Mouse (Mus musculus): Measurements from ENCODE around the gene Numb. TPM values are rescaled to one million over a fixed set of nuclear protein-coding genes. Genes with fewer than 3 reads are reported as not detected.

Gene Numb
- polyA plus RNA-seq, 1 experiment from 2014 or later: 36.5 TPM

DNA sequence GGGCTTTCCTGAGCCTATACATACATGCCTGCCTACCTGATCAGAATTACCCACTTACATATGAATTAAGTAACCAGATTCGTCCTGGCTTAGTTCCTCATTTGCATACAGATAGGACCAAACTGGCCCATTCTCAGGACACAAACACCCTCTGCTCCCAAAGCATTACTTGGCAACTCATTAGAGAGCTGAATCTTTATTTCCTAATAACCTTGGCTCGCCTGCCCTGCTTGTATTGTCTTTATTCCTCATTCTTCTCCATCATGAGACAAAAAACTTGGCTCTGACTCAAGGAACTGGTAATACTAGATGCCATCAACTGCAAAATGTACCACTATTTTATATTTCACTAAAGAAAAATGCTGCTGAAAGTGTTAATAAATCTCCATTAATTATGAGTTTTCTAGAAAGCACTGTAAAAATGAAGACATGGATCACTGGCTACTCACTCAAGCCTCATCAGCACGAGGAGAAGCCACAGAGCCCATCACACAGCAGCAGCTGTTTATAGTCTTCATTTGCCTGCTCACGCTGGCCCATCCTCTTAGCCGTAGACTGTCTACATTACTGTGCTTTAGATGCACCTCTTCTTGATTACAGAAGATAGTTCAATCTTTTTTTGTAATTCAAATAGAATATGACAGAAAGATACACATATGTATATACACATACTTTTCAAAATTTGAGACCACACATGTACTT, 69.1 kb downstream of the Numb start:
- WGBS: 81% methylated on average over 5 of the region's 5 CpGs
- Histone ChIP-seq H3K4me2 (replicated peaks; ENCODE audit: low read depth, low read length) (no peak overlapping the region), H3K36me3 (ENCODE audit: control insufficient read depth, insufficient read depth, low read length) (no peaks in the 10 kb centered on the region), H3K27me3 (ENCODE audit: control insufficient read depth, insufficient read depth, low read length) (no peaks in the 10 kb centered on the region), H3K9me3 (ENCODE audit: control insufficient read depth, low read depth, low read length) (no peaks in the 10 kb centered on the region), H3K4me1 (ENCODE audit: control insufficient read depth, insufficient read depth, low read length) (no peaks in the 10 kb centered on the region), H3K4me3 (ENCODE audit: low read depth, low read length) (no peak overlapping the region), H3K9ac (replicated peaks; ENCODE audit: low read depth, low read length) (no peak overlapping the region), H3K27ac (ENCODE audit: low read length) (no peak overlapping the region)
- ATAC-seq (ENCODE audit: insufficient number of reproducible peaks, insufficient read depth, low FRiP score, low read depth): no peak

DNA sequence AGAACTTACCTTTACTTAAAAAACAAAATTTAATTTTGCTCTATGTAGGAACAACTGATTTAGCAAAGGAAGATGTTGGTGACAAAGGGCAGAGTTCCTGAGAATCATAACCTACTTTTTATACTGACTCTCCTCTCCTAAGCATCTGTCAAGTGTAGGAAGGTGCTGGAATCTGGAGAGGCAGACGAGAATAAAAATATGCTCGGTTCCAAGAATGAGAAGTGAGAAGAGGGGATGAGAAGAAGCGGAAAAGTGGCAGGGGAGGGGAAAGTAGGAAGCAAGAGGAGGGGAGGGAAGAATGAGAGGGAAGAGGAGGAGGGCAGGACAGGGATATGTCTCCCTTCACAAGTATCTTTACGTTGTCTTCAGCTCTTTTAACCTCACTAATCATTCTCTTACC, 71.4 kb downstream of the Numb start:
- no peaks in the 10 kb centered on the region for H3K9me3 ChIP-seq (ENCODE audit: control insufficient read depth, low read depth, low read length)
- H3K4me2 ChIP-seq (replicated peaks; ENCODE audit: low read depth, low read length): no peak overlapping the region
- WGBS: 75% methylated on average over 4 of the region's 4 CpGs
- no peak overlapping the region for H3K4me3 ChIP-seq (ENCODE audit: low read depth, low read length)
- no peak for ATAC-seq (ENCODE audit: insufficient number of reproducible peaks, insufficient read depth, low FRiP score, low read depth)
- H3K9ac ChIP-seq (replicated peaks; ENCODE audit: low read depth, low read length): no peak overlapping the region
- H3K27ac ChIP-seq (ENCODE audit: low read length): no peak overlapping the region
- no peaks in the 10 kb centered on the region for H3K36me3 ChIP-seq (ENCODE audit: control insufficient read depth, insufficient read depth, low read length)
- H3K4me1 ChIP-seq (ENCODE audit: control insufficient read depth, insufficient read depth, low read length): no peaks in the 10 kb centered on the region
- no peaks in the 10 kb centered on the region for H3K27me3 ChIP-seq (ENCODE audit: control insufficient read depth, insufficient read depth, low read length)

DNA sequence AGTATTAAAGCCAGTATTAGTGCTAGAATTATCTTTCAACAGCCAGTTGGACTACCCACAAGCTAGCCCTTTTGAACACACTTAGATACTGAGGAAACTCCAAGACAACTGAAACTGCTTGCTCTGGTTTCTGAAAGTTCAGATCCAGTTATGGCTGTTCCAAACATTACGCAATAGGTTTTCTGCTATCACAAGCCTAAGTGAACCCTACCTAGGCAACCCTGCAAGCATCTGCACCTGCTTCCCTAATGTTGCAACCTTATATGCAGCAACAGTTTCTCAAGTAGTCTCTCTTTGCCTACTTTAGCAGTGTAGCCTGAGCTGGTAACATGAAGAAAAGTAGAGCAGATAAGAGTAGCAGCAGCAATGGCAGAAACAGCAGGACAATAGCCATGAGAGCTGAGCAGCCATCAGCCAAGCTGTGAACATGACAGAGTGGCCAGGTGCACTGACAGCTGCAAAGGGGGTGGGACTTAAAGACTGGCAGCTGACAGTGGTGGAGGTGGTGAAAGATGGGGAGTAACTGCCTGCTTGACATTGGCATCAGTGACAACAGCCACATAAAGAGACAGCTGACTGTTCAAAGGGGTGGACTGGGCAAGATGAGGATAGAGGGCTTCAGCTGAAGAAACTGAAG, 73.0 kb downstream of the Numb start:
- H3K9ac ChIP-seq (replicated peaks; ENCODE audit: low read depth, low read length): no peak overlapping the region
- no peak overlapping the region for H3K4me2 ChIP-seq (replicated peaks; ENCODE audit: low read depth, low read length)
- no peak overlapping the region for H3K27ac ChIP-seq (ENCODE audit: low read length)
- H3K4me3 ChIP-seq (ENCODE audit: low read depth, low read length): no peak overlapping the region
- no peaks in the 10 kb centered on the region for H3K9me3 ChIP-seq (ENCODE audit: control insufficient read depth, low read depth, low read length)
- H3K4me1 ChIP-seq (ENCODE audit: control insufficient read depth, insufficient read depth, low read length): no peaks in the 10 kb centered on the region
- 100% methylated on average over 1 of the region's 1 CpGs for WGBS
- no peaks in the 10 kb centered on the region for H3K27me3 ChIP-seq (ENCODE audit: control insufficient read depth, insufficient read depth, low read length)
- ATAC-seq (ENCODE audit: insufficient number of reproducible peaks, insufficient read depth, low FRiP score, low read depth): no peak
- no peaks in the 10 kb centered on the region for H3K36me3 ChIP-seq (ENCODE audit: control insufficient read depth, insufficient read depth, low read length)

- ATAC-seq (ENCODE audit: insufficient number of reproducible peaks, insufficient read depth, low FRiP score, low read depth): no peak
- WGBS: 87% methylated on average over 2 of the region's 2 CpGs
- Histone ChIP-seq H3K9me3 (ENCODE audit: control insufficient read depth, low read depth, low read length) (no peaks in the 10 kb centered on the region), H3K27me3 (ENCODE audit: control insufficient read depth, insufficient read depth, low read length) (no peaks in the 10 kb centered on the region), H3K9ac (replicated peaks; ENCODE audit: low read depth, low read length) (no peak overlapping the region), H3K27ac (ENCODE audit: low read length) (no peak overlapping the region), H3K36me3 (ENCODE audit: control insufficient read depth, insufficient read depth, low read length) (no peaks in the 10 kb centered on the region), H3K4me3 (ENCODE audit: low read depth, low read length) (no peak overlapping the region), H3K4me1 (ENCODE audit: control insufficient read depth, insufficient read depth, low read length) (no peaks in the 10 kb centered on the region), H3K4me2 (replicated peaks; ENCODE audit: low read depth, low read length) (no peak overlapping the region)
Observed at GRCm38 (mm10) chr12:83847877-83848276, 73.9 kb downstream of the Numb start.

DNA sequence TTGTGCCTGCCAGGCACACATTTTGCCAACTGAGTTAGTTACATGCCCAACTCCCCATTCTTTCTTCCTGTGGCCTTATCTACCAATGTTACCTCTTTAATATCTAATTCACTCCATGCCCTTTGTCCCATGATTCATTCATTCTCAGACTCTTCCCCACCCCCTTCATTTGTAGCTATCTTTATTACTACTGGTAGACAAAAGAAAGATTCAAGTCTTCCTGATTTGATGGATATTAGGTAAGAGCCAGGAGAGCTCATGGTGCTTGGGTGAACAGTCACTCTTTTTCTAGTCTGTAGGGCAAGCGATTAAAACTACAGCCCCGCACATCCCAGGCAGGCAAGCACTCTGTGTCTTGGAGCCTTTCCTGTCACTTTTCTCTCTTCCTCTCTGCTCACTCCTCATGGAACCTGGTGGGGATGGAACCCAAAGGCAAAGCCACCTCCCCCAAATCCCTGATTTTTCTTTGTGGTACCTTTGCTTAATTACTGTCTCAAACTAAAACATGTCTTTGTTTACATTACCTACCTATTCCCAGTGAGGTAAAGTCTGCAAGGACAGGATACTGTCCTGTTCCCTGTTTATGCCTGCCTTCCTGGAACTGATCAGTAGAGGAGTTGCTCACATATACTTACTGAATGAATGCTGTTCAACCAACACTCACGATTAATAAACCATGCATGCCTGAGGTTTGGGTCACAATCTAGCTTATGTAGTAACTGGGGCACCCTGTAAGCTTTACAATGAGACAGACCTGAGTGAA, 78.9 kb downstream of the Numb start:
- Histone ChIP-seq H3K4me3 (ENCODE audit: low read depth, low read length) (no peak overlapping the region), H3K9me3 (ENCODE audit: control insufficient read depth, low read depth, low read length) (no peaks in the 10 kb centered on the region), H3K9ac (replicated peaks; ENCODE audit: low read depth, low read length) (no peak overlapping the region), H3K4me1 (ENCODE audit: control insufficient read depth, insufficient read depth, low read length) (no peaks in the 10 kb centered on the region), H3K4me2 (replicated peaks; ENCODE audit: low read depth, low read length) (no peak overlapping the region), H3K27me3 (ENCODE audit: control insufficient read depth, insufficient read depth, low read length) (no peaks in the 10 kb centered on the region), H3K27ac (ENCODE audit: low read length) (no peak overlapping the region), H3K36me3 (ENCODE audit: control insufficient read depth, insufficient read depth, low read length) (peaks cover 7% of the 10 kb centered on the region; the same call in 1 of the 2 replicates)
- ATAC-seq (ENCODE audit: insufficient number of reproducible peaks, insufficient read depth, low FRiP score, low read depth): no peak
- WGBS: 83% methylated on average over 3 of the region's 3 CpGs

DNA sequence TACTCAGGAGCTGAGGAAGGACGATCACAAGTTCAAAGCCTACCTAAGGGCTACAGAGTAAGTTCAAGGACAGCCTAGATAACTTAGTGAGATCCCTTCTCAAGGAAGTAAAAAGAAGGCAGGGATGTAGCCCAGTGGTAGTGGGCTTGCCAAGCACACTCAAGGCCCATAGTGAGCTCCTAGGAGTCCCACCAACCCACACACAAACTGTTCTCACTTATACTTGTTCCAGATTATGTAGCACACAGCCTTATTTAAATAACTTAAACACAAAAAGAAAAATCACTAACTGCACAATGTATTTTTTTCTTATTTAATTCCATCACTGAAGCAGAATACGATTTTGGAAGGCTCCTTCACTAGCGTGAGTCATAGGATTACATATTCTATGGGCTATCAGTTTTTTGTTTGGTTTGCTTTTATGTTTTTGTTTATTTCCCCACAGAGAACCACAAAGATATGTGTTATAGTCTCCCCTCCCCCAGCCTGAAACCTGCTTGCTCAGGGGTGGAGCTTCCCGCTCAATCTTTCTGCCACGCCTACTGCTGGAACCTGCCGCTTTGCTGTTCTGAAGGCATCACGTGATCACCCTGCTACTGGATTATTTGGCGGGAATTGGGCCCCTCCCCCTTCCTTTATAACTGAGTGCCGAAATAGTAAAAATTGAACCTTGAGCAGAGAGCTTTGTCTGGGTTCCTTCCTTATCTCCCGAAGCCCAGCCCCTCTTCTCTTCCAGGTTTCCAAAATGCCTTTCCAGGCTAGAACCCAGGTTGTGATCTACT, 80.1 kb downstream of the Numb start:
- no peak for ATAC-seq (ENCODE audit: insufficient number of reproducible peaks, insufficient read depth, low FRiP score, low read depth)
- no peak overlapping the region for H3K4me3 ChIP-seq (ENCODE audit: low read depth, low read length)
- WGBS: 88% methylated on average over 10 of the region's 10 CpGs
- H3K36me3 ChIP-seq (ENCODE audit: control insufficient read depth, insufficient read depth, low read length): peaks cover 10% of the 10 kb centered on the region; the same call in 1 of the 2 replicates
- no peak overlapping the region for H3K27ac ChIP-seq (ENCODE audit: low read length)
- no peaks in the 10 kb centered on the region for H3K4me1 ChIP-seq (ENCODE audit: control insufficient read depth, insufficient read depth, low read length)
- no peaks in the 10 kb centered on the region for H3K9me3 ChIP-seq (ENCODE audit: control insufficient read depth, low read depth, low read length)
- H3K9ac ChIP-seq (replicated peaks; ENCODE audit: low read depth, low read length): no peak overlapping the region
- H3K4me2 ChIP-seq (replicated peaks; ENCODE audit: low read depth, low read length): no peak overlapping the region
- H3K27me3 ChIP-seq (ENCODE audit: control insufficient read depth, insufficient read depth, low read length): no peaks in the 10 kb centered on the region

DNA sequence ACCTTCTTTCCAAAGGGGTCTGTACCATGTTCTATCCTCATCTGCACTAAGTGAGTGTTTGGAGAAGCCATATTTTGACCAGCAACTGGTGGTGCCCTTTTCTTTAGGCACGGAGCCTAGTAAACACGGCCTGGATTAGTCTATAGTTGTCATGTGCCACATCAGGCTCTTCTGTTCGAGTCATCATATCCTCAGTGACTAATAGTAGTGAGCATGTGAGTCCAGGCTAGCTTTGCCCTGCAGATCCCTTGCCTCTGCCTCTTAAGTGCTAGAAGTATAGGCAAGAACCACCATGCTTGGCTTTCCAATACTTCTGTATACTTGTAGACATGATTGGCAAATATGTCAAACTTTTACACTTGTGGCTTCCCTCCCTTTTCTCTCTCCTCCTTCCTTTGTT, 87.8 kb downstream of the Numb start:
- no peak overlapping the region for H3K27ac ChIP-seq (ENCODE audit: low read length)
- H3K9me3 ChIP-seq (ENCODE audit: control insufficient read depth, low read depth, low read length): no peaks in the 10 kb centered on the region
- peaks cover 7% of the 10 kb centered on the region for H3K36me3 ChIP-seq (ENCODE audit: control insufficient read depth, insufficient read depth, low read length)
- H3K9ac ChIP-seq (replicated peaks; ENCODE audit: low read depth, low read length): no peak overlapping the region
- H3K4me1 ChIP-seq (ENCODE audit: control insufficient read depth, insufficient read depth, low read length): no peaks in the 10 kb centered on the region
- no peak overlapping the region for H3K4me3 ChIP-seq (ENCODE audit: low read depth, low read length)
- H3K4me2 ChIP-seq (replicated peaks; ENCODE audit: low read depth, low read length): no peak overlapping the region
- WGBS: 90% methylated on average over 3 of the region's 3 CpGs
- ATAC-seq (ENCODE audit: insufficient number of reproducible peaks, insufficient read depth, low FRiP score, low read depth): no peak
- H3K27me3 ChIP-seq (ENCODE audit: control insufficient read depth, insufficient read depth, low read length): no peaks in the 10 kb centered on the region

- 84% methylated on average over 3 of the region's 3 CpGs for WGBS
- no peak for ATAC-seq (ENCODE audit: insufficient number of reproducible peaks, insufficient read depth, low FRiP score, low read depth)
- no peak overlapping the region for H3K27ac ChIP-seq (ENCODE audit: low read length)
Observed at GRCm38 (mm10) chr12:83830424-83830823, 91.3 kb downstream of the Numb start.

More at GRCm38 (mm10) chr12:83830424-83830823, 91.3 kb downstream of the Numb start:
- Histone ChIP-seq H3K4me2 (replicated peaks; ENCODE audit: low read depth, low read length) (no peak overlapping the region), H3K9me3 (ENCODE audit: control insufficient read depth, low read depth, low read length) (no peaks in the 10 kb centered on the region), H3K4me1 (ENCODE audit: control insufficient read depth, insufficient read depth, low read length) (no peaks in the 10 kb centered on the region), H3K27me3 (ENCODE audit: control insufficient read depth, insufficient read depth, low read length) (no peaks in the 10 kb centered on the region), H3K4me3 (ENCODE audit: low read depth, low read length) (no peak overlapping the region), H3K9ac (replicated peaks; ENCODE audit: low read depth, low read length) (no peak overlapping the region), H3K36me3 (ENCODE audit: control insufficient read depth, insufficient read depth, low read length) (peaks cover 4% of the 10 kb centered on the region; the same call in 1 of the 2 replicates)

All from stomach, embryonic 14.5 days (tissue).